Mouse (Mus musculus): ENCODE results near the gene Atp6v1c2. TPM values are rescaled to one million over a fixed set of nuclear protein-coding genes. Genes with fewer than 3 reads are reported as not detected.

Atp6v1c2 gene
- polyA plus RNA-seq, 1 experiment from 2014 or later, result 0.27 TPM

DNA sequence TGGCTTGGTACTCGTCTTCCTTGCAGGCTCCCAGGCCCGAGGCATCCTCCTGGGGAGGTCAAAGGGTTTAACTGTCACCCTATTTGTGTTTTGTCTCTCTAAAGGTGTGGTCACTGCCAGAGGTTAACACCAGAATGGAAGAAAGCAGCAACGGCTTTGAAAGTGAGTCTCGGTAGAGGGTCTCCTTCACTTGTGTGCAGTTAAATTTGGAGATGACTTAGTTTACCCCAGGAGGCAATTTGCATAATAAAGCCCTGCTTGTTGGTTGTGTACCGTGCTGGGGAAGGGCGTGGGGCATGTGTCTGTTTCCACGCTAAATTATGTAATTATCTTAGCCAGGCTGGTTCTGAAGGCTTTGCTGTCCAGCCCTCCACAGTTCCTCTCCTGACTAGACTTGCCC lies 55.3 kb downstream of the Atp6v1c2 start:
- ATAC-seq (ENCODE audit: insufficient read depth, low FRiP score, low TSS enrichment), result no peak

DNA sequence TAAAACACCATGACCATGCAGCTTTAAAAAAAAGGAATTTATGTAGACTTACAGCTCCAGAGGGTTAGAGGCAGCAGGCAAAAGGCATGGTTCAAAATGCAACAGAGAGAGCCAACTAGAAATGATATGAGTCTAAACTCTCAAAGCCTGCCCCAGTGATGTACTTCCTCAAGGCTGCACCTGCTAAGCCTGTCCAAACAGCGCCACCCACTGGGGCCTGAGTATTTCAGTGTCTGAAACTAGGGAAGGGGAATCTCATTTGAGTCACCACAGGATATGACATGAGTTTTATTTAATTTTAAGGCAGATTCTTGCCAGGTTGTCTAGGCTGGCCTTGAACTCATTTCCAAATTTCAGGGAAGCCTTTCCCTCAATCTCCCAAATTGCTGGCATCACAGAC lies 57.9 kb downstream of the Atp6v1c2 start:
- H3K4me3 ChIP-seq (ENCODE audit: low read depth, low read length), result no peak overlapping the region
- no peaks in the 10 kb centered on the region for H3K9me3 ChIP-seq (ENCODE audit: control insufficient read depth, low read length)
- H3K27me3 ChIP-seq (ENCODE audit: control insufficient read depth, insufficient read depth, low read length), result no peaks in the 10 kb centered on the region
- H3K36me3 ChIP-seq (ENCODE audit: control insufficient read depth, insufficient read depth, low read length), result peaks cover 26% of the 10 kb centered on the region
- 90% methylated on average over 1 of the region's 1 CpGs for WGBS
- peaks cover 7% of the 10 kb centered on the region; the same call in 1 of the 2 replicates for H3K4me1 ChIP-seq (ENCODE audit: control insufficient read depth, insufficient read depth, low read length)
- no peak overlapping the region for H3K4me2 ChIP-seq (ENCODE audit: low read depth)
- no peak overlapping the region for H3K9ac ChIP-seq (ENCODE audit: low read length)
- ATAC-seq (ENCODE audit: insufficient read depth, low FRiP score, low TSS enrichment) (no peak), DNase-seq (ENCODE audit: low spot score) (peak; percentile 34)
- H3K27ac ChIP-seq (ENCODE audit: low read depth, low read length), result no peak overlapping the region

More for the DNA sequence above, 55.3 kb downstream of the Atp6v1c2 start:
- Histone ChIP-seq H3K4me3 (ENCODE audit: low read depth, low read length) (no peak overlapping the region), H3K27ac (ENCODE audit: low read depth, low read length) (no peak overlapping the region), H3K9me3 (ENCODE audit: control insufficient read depth, low read length) (no peaks in the 10 kb centered on the region), H3K9ac (ENCODE audit: low read length) (no peak overlapping the region), H3K36me3 (ENCODE audit: control insufficient read depth, insufficient read depth, low read length) (peaks cover 41% of the 10 kb centered on the region), H3K4me1 (ENCODE audit: control insufficient read depth, insufficient read depth, low read length) (no peaks in the 10 kb centered on the region; the same call in 1 of the 2 replicates), H3K4me2 (ENCODE audit: low read depth) (no peak overlapping the region), H3K27me3 (ENCODE audit: control insufficient read depth, insufficient read depth, low read length) (no peaks in the 10 kb centered on the region)
- WGBS, result 73% methylated on average over 7 of the region's 7 CpGs
- DNase-seq (ENCODE audit: low spot score), result no peak

DNA sequence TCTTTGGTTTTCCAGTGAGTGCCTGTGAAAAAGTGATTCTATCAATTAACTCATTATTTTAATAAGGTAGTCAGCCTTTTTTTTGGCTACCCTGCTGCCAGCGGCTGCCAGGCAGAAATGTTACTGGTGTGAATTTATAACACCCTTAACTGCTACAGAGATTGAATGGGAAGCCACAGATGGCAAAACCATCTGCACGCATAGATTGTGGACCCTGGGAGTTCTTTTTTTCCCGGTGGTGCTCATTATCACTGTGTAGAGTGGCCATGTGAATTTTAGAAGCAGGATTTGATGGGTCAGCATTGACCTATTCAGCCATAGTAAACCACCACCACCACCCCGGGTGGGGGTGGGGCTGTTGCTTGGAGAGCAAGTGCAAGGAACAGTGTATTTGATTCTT lies 61.8 kb downstream of the Atp6v1c2 start:
- Histone ChIP-seq H3K9me3 (ENCODE audit: control insufficient read depth, low read length) (no peaks in the 10 kb centered on the region), H3K4me2 (ENCODE audit: low read depth) (peak overlapping the region; percentile 72), H3K36me3 (ENCODE audit: control insufficient read depth, insufficient read depth, low read length) (peaks cover 12% of the 10 kb centered on the region), H3K9ac (ENCODE audit: low read length) (peak overlapping the region; percentile 70), H3K27me3 (ENCODE audit: control insufficient read depth, insufficient read depth, low read length) (no peaks in the 10 kb centered on the region), H3K4me1 (ENCODE audit: control insufficient read depth, insufficient read depth, low read length) (peaks cover 7% of the 10 kb centered on the region; the same call in 1 of the 2 replicates), H3K27ac (ENCODE audit: low read depth, low read length) (no peak overlapping the region), H3K4me3 (ENCODE audit: low read depth, low read length) (peak overlapping the region; percentile 60)
- ATAC-seq (ENCODE audit: insufficient read depth, low FRiP score, low TSS enrichment) (no peak), DNase-seq (ENCODE audit: low spot score) (no peak)
- 8% methylated on average over 4 of the region's 4 CpGs for WGBS

DNA sequence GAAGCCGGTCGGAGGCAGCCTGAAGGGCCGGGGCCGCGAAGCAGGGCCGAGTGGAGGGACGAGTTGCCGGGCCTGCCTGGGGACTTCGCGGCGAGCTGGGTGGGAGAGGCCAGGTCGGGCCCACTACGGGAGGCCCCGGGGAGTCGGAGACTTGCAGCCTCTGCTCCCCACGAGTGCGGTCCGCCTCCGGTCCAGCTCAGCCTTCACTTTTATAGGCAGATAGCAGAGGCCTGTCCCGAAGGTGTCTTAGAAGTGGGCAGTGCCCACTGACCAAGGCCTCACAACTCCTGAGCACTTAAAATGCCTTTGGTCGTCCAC lies 62.5 kb downstream of the Atp6v1c2 start:
- Histone ChIP-seq H3K36me3 (ENCODE audit: control insufficient read depth, insufficient read depth, low read length) (peaks cover 7% of the 10 kb centered on the region), H3K4me3 (ENCODE audit: low read depth, low read length) (peak overlapping the region; percentile 60), H3K27ac (ENCODE audit: low read depth, low read length) (peak overlapping the region; percentile 66), H3K4me1 (ENCODE audit: control insufficient read depth, insufficient read depth, low read length) (peaks cover 7% of the 10 kb centered on the region; the same call in 1 of the 2 replicates), H3K9ac (ENCODE audit: low read length) (peak overlapping the region; percentile 70), H3K9me3 (ENCODE audit: control insufficient read depth, low read length) (no peaks in the 10 kb centered on the region), H3K27me3 (ENCODE audit: control insufficient read depth, insufficient read depth, low read length) (no peaks in the 10 kb centered on the region), H3K4me2 (ENCODE audit: low read depth) (peak overlapping the region; percentile 72)
- WGBS, result 0% methylated on average over 21 of the region's 21 CpGs
- DNase-seq (ENCODE audit: low spot score) (no peak), ATAC-seq (ENCODE audit: insufficient read depth, low FRiP score, low TSS enrichment) (peak; percentile 70)

DNA sequence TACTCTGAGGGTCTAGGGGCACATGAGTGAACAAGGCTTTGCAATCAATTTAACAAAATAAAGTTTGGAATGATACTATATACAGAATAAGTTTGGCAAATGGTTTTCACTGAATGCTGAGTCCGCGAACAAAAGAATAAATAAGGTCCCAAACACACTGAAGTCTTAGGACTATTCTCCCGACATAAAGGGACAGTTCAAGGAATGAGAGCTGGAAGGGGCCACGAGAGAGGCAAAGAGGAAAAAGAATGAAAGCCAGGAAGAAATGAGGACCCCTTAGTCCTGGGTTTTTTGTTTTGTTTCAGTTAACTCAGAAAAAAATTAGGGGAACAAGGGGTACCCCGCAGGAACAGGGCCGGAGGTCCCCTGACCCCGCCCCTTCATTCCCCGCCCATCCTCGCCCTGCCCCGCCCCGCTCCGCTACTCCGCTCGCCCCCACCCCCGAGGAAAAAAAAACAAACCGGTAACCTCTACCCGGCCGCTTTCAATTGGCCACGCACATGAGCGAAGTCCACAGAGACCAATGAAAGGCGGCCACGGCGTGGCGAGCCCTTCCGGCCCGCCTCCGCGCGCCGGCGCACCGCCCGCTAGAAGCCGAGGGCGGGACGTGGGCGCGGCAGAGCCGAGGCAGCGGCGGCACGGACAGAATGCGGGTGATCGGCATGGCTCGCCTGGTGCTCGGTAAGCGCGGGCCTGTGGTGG lies 63.0 kb downstream of the Atp6v1c2 start, which contains the start of gene Pdia6:
TSS of gene Pdia6 (plus strand) at position 575 of the 702 bp plus-strand sequence.
- Histone ChIP-seq H3K4me2 (ENCODE audit: low read depth) (peak within 1 kb of the TSS; percentile 72), H3K36me3 (ENCODE audit: control insufficient read depth, insufficient read depth, low read length) (peaks cover 6% of the 10 kb centered on the region), H3K27ac (ENCODE audit: low read depth, low read length) (peak within 1 kb of the TSS; percentile 66), H3K9me3 (ENCODE audit: control insufficient read depth, low read length) (no peaks in the 10 kb centered on the region), H3K4me3 (ENCODE audit: low read depth, low read length) (peak within 1 kb of the TSS; percentile 60), H3K27me3 (ENCODE audit: control insufficient read depth, insufficient read depth, low read length) (no peaks in the 10 kb centered on the region), H3K9ac (ENCODE audit: low read length) (peak within 1 kb of the TSS; percentile 70), H3K4me1 (ENCODE audit: control insufficient read depth, insufficient read depth, low read length) (peaks cover 7% of the 10 kb centered on the region; the same call in 1 of the 2 replicates)
- peak; percentile 99 for ATAC-seq (ENCODE audit: insufficient read depth, low FRiP score, low TSS enrichment)
- 2% methylated on average over 46 of the region's 48 CpGs for WGBS
- DNase-seq (ENCODE audit: low spot score), result peak; percentile 95

DNA sequence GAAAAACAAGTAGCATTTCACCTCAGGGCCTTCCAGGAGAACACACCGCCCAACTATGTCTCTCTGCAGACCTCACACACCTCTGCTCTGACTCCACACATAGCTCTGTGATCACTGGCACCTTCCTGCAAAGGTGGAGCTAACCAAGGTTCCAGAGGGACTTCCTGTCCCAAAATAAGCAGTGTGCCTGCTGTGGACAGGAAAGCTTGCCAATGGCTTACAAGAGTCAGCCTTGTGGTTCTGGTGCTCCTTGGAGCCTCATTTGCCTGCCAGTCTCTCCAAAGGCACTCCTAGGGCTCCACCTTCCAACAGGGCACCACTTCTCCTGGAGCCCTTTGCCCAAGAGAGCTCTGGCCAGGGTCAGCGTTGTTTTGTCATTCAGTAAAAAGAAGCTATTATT lies 64.3 kb downstream of the Atp6v1c2 start:
- no peak overlapping the region for H3K4me2 ChIP-seq (ENCODE audit: low read depth)
- no peak overlapping the region for H3K27ac ChIP-seq (ENCODE audit: low read depth, low read length)
- no peak overlapping the region for H3K9ac ChIP-seq (ENCODE audit: low read length)
- no peaks in the 10 kb centered on the region for H3K36me3 ChIP-seq (ENCODE audit: control insufficient read depth, insufficient read depth, low read length)
- H3K4me3 ChIP-seq (ENCODE audit: low read depth, low read length), result no peak overlapping the region
- no peak for ATAC-seq (ENCODE audit: insufficient read depth, low FRiP score, low TSS enrichment)
- no peaks in the 10 kb centered on the region for H3K9me3 ChIP-seq (ENCODE audit: control insufficient read depth, low read length)
- 89% methylated on average over 2 of the region's 2 CpGs for WGBS
- peaks cover 7% of the 10 kb centered on the region; the same call in 1 of the 2 replicates for H3K4me1 ChIP-seq (ENCODE audit: control insufficient read depth, insufficient read depth, low read length)
- H3K27me3 ChIP-seq (ENCODE audit: control insufficient read depth, insufficient read depth, low read length), result no peaks in the 10 kb centered on the region
- DNase-seq (ENCODE audit: low spot score), result no peak

DNA sequence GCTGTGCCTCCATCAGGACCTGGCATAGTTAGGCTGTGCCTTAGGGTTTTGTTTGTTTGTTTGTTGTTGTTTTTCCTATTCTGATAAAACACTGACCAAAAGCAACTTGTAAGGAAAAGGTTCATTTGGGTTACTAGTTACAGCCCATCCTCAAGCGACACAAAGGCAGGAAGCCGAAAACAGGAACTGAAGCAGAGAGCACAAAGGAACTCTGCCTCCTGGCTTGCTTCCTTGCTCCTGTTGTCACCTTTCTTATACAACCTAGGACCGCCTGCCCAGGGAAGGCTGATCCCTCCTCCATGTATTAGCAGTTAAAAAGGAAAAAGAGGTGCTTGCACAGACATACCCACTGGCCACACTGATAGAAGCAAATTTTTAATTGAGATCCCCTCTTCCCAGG lies 65.3 kb downstream of the Atp6v1c2 start:
- Histone ChIP-seq H3K27ac (ENCODE audit: low read depth, low read length) (no peak overlapping the region), H3K36me3 (ENCODE audit: control insufficient read depth, insufficient read depth, low read length) (no peaks in the 10 kb centered on the region), H3K9ac (ENCODE audit: low read length) (no peak overlapping the region), H3K4me3 (ENCODE audit: low read depth, low read length) (no peak overlapping the region), H3K4me1 (ENCODE audit: control insufficient read depth, insufficient read depth, low read length) (peaks cover 7% of the 10 kb centered on the region; the same call in 1 of the 2 replicates), H3K9me3 (ENCODE audit: control insufficient read depth, low read length) (no peaks in the 10 kb centered on the region), H3K4me2 (ENCODE audit: low read depth) (no peak overlapping the region), H3K27me3 (ENCODE audit: control insufficient read depth, insufficient read depth, low read length) (no peaks in the 10 kb centered on the region)
- DNase-seq (ENCODE audit: low spot score), result no peak
- ATAC-seq (ENCODE audit: insufficient read depth, low FRiP score, low TSS enrichment), result no peak
- WGBS, result 75% methylated on average over 3 of the region's 3 CpGs

DNA sequence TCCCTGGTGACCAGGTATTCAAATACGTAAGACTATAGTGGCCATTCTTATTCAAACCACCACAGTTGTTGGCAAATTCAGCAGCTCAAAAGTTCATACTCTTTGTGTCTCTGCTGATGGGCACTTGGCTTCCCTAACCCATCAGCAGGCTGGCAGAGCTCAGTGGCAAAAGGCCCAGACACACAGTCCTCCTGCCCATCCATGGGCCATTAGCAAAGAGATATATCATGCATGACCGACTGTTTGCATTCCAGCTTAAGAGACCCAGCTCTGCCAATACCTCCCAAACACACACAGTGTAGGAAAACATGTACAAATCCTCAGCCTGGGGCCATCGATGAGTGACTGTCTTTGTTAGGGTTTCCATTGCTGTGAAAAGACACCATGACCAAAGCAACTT lies 68.2 kb downstream of the Atp6v1c2 start:
- Histone ChIP-seq H3K27ac (ENCODE audit: low read depth, low read length) (no peak overlapping the region), H3K4me2 (ENCODE audit: low read depth) (no peak overlapping the region), H3K27me3 (ENCODE audit: control insufficient read depth, insufficient read depth, low read length) (no peaks in the 10 kb centered on the region), H3K9me3 (ENCODE audit: control insufficient read depth, low read length) (no peaks in the 10 kb centered on the region), H3K9ac (ENCODE audit: low read length) (no peak overlapping the region), H3K36me3 (ENCODE audit: control insufficient read depth, insufficient read depth, low read length) (no peaks in the 10 kb centered on the region), H3K4me1 (ENCODE audit: control insufficient read depth, insufficient read depth, low read length) (no peaks in the 10 kb centered on the region), H3K4me3 (ENCODE audit: low read depth, low read length) (no peak overlapping the region)
- DNase-seq (ENCODE audit: low spot score) (no peak), ATAC-seq (ENCODE audit: insufficient read depth, low FRiP score, low TSS enrichment) (no peak)
- WGBS, result 97% methylated on average over 3 of the region's 3 CpGs

DNA sequence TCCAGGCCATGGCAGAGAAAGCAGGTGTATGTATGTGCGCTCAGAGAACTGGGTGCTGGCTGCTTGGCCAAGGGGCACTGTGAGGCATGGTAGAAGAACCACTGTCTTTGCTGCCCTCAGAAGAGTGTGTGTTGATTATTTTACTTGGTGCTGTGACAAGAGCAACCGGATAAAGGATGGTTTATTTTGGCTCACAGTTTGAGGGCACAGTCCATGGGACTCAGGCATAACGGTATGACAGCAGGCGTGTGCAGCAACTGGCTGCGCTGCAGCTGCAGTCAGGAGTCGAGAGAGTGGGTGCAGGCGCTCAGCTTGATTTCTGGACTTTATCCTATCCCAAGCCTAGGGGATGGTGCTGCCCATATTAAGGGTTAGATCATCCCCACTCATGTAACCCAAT lies 70.7 kb downstream of the Atp6v1c2 start:
- no peaks in the 10 kb centered on the region for H3K27me3 ChIP-seq (ENCODE audit: control insufficient read depth, insufficient read depth, low read length)
- WGBS, result 92% methylated on average over 7 of the region's 7 CpGs
- ATAC-seq (ENCODE audit: insufficient read depth, low FRiP score, low TSS enrichment), result no peak

More for the DNA sequence above, 70.7 kb downstream of the Atp6v1c2 start:
- no peak overlapping the region for H3K9ac ChIP-seq (ENCODE audit: low read length)
- no peaks in the 10 kb centered on the region for H3K9me3 ChIP-seq (ENCODE audit: control insufficient read depth, low read length)
- H3K4me2 ChIP-seq (ENCODE audit: low read depth), result no peak overlapping the region
- H3K36me3 ChIP-seq (ENCODE audit: control insufficient read depth, insufficient read depth, low read length), result no peaks in the 10 kb centered on the region
- no peak overlapping the region for H3K4me3 ChIP-seq (ENCODE audit: low read depth, low read length)
- DNase-seq (ENCODE audit: low spot score), result no peak
- no peak overlapping the region for H3K27ac ChIP-seq (ENCODE audit: low read depth, low read length)
- H3K4me1 ChIP-seq (ENCODE audit: control insufficient read depth, insufficient read depth, low read length), result no peaks in the 10 kb centered on the region
